Mouse (Mus musculus) thymus, adult 2 months (tissue): ENCODE measurements around the gene Ldlr.

ENCODE experiments used
- CTCF ChIP-seq: fragments of 200-500 bp; IDR thresholded peaks from 2 replicates; pipeline ENCODE4 v1.5.1; 2012; ENCODE audit warnings: mild to moderate bottlenecking, control low read depth, low read length, moderate library complexity, borderline replicate concordance; ENCODE audit not compliant: control insufficient read depth, poor library complexity, insufficient read depth; ENCODE audit errors: extremely low read depth
- POLR2A ChIP-seq: fragments of 200-500 bp; IDR thresholded peaks from 2 replicates; pipeline ENCODE4 v1.6.1; 2012; ENCODE audit warnings: mild to moderate bottlenecking, low read length, control low read depth, moderate library complexity; ENCODE audit not compliant: control insufficient read depth, poor library complexity, insufficient read depth; ENCODE audit errors: extremely low read depth

GRCm38 (mm10) chr9:21787654-21788053 is 64.4 kb downstream of the Ldlr start:
- no peak for TF ChIP-seq CTCF
- no peak for TF ChIP-seq POLR2A
